Mouse (Mus musculus): ENCODE measurements around the gene Prss46.

Prss46 gene

DNA sequence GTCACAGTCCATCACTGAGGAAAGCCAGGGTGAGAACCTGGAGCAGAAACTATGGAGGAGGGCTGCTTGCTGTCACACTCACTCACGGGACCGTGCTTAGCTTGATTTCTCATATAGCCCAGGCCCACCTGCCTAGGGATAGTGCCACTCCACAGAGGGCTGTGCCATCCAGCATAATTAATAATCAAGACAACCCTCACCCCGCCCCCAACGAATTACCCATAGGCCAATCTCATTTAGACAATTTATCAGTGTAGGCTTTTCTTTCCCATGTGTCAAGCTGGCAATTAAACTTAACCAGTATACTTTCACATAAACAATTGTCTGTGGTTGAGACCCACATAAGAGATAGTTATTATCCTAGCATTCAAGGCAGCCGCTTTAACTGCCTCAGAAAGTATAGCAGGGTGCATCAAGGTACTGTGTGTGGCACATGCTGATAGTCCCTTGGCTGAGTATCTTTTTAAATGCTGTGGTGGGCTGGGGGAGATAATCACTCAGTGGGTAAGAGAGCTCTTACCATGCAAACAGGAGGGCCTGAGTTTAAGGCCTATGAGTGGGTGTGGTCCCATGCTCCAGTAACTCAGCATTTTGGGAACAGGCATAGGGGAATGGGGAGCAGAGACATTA lies 14.8 kb downstream of the Prss46 start:
- no peak for DNase-seq

DNA sequence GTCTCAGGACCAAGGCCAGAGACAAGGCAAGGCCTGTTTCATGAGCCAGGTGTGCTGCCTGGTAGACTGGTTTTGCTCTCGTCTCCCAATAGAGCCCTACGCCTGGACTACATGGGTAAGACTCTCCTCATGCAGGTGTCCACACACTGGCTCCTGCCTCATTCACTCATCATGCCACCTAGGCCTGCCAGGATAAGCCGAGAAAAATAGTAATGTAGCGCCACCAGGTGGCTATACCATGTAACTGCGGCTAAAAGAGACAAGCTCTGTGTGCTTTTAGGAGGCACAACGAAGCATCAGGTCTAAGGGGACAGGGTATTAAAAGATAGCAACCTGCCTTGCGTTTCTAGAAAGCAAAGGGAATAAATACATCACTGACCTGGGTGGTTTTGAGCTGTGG lies 26.7 kb downstream of the Prss46 start:
- peak; percentile 63 to 78 for DNase-seq

DNA sequence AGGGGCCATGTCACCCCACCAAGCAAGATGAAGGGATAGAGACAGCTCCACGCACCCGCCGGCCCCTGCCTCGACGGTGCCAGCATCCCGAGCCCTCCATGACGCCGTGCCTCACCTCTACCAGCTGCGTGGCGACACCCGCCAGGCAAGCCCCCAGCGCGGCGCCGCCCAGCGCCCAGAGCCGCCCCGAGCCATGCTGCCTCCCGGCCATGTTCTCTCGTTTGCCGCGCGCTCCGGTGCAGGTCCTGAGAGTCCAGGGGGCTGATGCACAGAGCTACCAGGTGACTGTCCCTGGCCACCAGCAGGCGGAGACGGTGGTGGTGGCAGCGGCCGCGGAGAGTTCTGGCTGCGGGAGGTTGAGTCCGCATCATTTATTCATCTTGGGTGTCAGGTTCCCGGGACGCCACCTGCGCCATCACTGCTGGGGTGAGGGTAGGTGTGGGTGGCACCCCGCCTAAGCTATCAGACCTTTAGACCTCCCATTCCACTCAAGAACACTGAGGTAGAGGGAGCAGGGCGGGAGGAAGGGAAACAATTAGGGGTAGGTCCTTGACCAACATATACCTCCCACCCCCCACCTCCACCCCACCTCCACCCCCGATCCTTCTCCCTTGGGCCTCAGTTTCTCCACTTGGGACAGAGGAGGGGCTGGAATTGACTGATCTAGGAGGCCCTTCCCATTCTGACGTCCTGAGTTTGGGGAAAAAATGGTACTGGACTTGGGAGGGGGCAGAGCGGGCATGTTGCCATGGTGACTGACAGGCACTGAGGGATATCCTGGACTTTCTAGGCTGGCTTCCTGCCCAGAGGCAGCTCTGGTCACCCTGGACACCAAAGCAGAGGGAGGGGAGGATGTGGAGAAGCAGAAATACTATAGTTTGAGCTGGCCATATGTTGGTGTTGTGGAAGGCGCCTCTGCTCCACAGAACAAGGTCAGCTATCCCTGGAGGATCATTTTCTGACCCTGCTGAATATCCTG lies 29.7 kb downstream of the Prss46 start:
- DNase-seq, result peak; percentile 76 to 77

GRCm38 (mm10) chr9:110874660-110875191 lies 30.4 kb downstream of the Prss46 start:
- no peak for DNase-seq

- DNase-seq, result peak; percentile 71 to 78
Measured at GRCm38 (mm10) chr9:110875288-110875695, 31.0 kb downstream of the Prss46 start.

- DNase-seq, result peak in 1 of 2 experiments; percentile 58
Measured at GRCm38 (mm10) chr9:110877353-110877752, 33.0 kb downstream of the Prss46 start.

GRCm38 (mm10) chr9:110877888-110878287 lies 33.6 kb downstream of the Prss46 start:
- DNase-seq, result peak; percentile 88 to 89

DNA sequence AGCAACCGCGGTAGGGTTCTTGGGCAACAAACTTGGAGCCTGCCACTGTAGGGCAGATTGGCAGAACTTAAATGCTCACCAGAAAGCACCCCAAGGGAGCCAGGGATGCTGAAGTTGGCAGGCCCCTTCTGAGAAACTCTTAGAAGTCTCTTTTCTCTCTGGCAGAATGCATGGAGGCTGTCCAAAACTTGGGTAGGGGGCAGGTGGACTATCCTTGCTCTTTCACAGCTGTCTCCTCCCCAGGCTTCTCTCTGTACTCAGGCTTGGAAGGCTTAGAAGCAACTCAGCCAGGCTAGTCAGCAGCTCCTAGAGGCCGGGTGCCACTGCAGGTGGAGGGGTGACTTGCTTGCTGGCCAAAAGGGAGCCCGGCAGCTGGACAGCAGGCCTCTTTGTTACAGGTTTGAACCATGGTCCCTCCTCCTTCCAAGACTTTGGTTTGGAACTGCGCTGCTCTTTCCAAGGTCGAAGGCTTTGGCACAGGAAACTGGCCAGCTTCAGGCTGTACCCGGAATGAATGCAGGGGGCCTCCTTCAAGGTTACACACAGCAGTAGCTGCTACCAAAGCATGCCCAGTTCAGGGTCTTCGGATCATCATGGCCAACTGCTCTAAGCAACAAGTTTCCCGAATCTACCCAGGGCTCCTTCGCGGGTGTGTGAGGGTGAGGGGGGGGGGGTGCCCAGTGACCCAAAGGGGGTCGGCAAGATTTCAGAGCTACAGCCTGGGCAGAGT lies 35.0 kb downstream of the Prss46 start, which contains the start of gene Als2cl:
Als2cl (plus strand) TSS at position 680 of the 730 bp plus-strand sequence.
- DNase-seq, result peak; percentile 79 to 84

GRCm38 (mm10) chr9:110879998-110880561 lies 35.8 kb downstream of the Prss46 start, which contains the start of gene Tmie:
TSS of gene Tmie (minus strand) at chr9:110880113.
- DNase-seq, result peak; percentile 90 to 94

DNA sequence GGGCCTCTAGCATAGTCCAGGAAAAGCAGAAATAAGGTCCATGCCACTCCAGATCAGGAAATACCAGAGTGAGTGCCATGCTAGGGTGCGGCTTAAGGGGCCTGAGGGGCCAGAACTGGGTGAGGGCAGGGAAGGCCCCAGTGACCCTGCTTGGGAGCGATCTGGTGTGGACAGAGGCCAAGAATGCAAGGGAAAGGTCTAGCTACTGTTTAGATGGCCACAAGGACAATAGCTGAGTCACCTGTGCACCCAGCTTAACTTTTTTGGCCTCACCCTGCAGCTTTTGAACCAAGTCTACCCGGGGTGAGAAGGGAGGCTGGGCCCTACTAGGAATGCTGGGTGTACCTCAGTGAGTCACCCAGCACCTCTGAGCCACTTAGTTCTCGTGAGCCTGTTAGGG lies 36.5 kb downstream of the Prss46 start:
- peak; percentile 49 to 60 for DNase-seq

DNA sequence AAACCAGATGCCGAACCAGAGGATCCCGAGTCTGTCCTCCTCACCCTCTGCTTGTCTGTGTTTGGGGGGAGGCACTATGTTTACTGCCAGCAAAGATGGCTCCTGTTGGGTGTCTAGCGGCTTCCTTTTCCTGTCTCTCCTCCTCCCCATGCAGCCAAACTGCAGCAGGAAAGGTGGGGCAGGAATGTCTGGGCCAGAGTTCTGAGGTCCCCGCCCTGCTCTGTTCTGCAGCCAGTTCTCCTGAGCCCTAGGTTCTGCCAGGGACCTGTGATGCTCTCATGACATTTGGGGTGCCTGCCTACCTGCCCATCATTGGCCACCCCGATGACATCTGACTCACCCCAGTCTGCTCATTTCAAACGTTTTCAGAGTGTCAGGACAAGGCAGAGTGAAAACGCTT lies 37.6 kb downstream of the Prss46 start:
- peak; percentile 64 to 78 for DNase-seq

GRCm38 (mm10) chr9:110887388-110888303 lies 43.3 kb downstream of the Prss46 start:
- DNase-seq, result no peak

DNA sequence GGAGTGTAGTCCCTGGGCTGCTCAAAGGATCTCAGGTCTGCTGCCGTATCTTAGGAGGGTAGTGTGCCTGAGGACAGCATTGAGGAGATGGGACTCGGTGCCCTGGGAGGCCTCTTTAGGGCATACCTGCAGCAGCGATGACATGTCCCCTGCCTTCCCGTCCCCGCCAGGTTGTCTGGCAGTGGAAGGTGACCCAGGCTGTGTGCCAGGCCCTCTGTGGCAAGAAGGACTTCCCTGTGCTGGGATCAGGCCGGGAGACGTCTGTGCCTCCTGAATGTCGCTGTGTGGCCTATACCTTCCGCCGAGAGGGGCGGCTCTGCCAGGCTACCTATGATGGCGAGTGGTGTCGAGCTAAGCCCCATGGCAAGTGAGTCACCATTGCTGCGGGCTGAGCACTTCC lies 44.6 kb downstream of the Prss46 start:
- no peak for DNase-seq

- DNase-seq, result peak; percentile 64 to 66
Measured at GRCm38 (mm10) chr9:110890026-110890783, 45.9 kb downstream of the Prss46 start.

GRCm38 (mm10) chr9:110891077-110891828 lies 46.9 kb downstream of the Prss46 start:
- peak; percentile 63 to 66 for DNase-seq

DNA sequence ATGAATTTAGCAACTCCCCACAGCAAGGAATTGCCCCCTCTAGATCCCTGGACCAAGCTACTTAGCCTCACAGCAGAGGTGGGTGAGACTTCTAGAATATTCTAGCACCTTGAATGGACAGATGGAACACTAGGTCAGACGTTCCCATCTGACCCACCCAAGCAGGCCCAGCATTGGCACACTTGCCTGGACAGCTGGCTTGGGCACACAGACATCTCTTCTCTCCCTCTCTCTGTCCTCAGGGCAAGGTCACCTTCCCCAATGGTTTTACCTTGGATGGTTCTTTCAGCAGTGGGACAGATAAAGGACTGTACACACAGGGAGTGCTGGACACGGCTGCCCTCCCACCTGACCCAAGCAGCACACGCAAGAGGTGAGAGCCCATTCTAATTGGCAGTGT lies 48.2 kb downstream of the Prss46 start:
- DNase-seq, result no peak

- DNase-seq, result no peak
Measured at GRCm38 (mm10) chr9:110893429-110893828, 49.1 kb downstream of the Prss46 start.

DNA sequence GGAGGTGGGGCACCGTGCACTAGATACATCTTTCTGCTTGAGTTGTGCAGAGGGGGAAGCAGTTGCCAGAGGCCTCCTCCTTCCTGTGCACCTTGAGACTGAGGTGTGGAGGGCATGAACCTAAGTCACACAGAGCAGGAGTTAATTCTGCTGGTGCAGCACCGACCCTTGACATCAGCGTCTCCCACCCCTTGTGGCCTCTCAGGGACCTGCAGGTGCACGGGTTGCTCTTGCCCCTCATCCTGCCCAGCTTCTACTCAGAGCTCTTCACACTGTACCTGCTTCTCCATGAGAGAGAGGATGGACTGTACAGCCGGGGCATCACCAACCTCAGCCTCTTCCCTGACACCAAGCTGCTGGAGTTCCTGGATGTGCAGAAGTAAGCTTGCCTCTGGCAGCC lies 51.2 kb downstream of the Prss46 start:
- DNase-seq, result no peak

DNA sequence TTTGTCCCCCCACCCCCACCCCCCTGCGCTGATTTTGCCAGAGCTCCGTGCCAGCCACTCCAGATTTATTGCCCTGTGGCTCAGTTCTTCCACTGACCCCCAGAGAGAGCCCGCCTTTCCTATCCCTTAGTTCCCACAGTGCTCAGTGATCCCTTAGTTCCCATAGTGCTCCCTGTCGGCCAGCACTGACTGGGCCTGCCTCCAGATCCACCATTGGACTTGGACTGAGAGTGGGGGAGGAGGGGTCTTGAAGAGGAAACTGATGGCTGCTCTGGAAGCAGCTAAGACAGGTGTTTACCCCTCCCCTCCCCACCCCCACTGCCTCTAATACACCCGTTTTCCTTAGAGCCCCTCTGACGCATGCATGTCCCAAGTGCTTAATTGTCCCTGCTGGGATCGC lies 51.7 kb downstream of the Prss46 start:
- DNase-seq, result no peak

GRCm38 (mm10) chr9:110896595-110896994 lies 52.3 kb downstream of the Prss46 start:
- DNase-seq, result no peak

Measured in kidney, postnatal 36 days (tissue).